Comparison of ENCODE assay signal across 23 mouse cellular contexts in genomic region chr15:80722366-80722765, GRCm38 (mm10). TPM values are rescaled to one million over a fixed set of nuclear protein-coding genes. Genes with fewer than 3 reads are reported as not detected.
DNase-seq lines count a peak whose midpoint lies in the region; ATAC-seq and TF ChIP-seq lines count a peak whose summit lies in the region.
"Had no signal": no experiment of that assay in that cellular context is flagged by ENCODE, and none has a peak within 500 bp of the region (broad histone marks: within the 10 kb centered on the region; RNA-seq: fewer than 3 reads in every experiment).

No protein-coding gene starts in this region.

- DNase-seq in hindbrain, postnatal 0 days (ENCODE audit: low spot score) = peak; percentile 22
- no peak for DNase-seq in hindbrain, embryonic 14.5 days (ENCODE audit: low spot score)
- peak; percentile 48 to 51 for DNase-seq in kidney, postnatal 4 days
- no peak for DNase-seq in kidney, postnatal 14 days
- no peak for DNase-seq in embryonic facial prominence, embryonic 14.5 days (ENCODE audit: low spot score)
- DNase-seq in right cerebral cortex, postnatal 10 days (ENCODE audit: low spot score in 2 of 2) = no peak
- DNase-seq: adrenal gland, postnatal 14 days; cerebellum, adult 9-10 months; forebrain, postnatal 0 days; heart, postnatal 36 days; lung, embryonic 14.5 days; lung, postnatal 36 days; right cerebral cortex, postnatal 25 days; spleen, adult 18-20 months had no signal

- no peaks in the 10 kb centered on the region for H3K27me3 ChIP-seq in forebrain, embryonic 13.5 days
- H3K27me3 ChIP-seq in forebrain, embryonic 15.5 days = no peaks in the 10 kb centered on the region
- H3K27me3 ChIP-seq in hindbrain, postnatal 0 days (ENCODE audit: insufficient read depth, low read length) = no peaks in the 10 kb centered on the region
- no peaks in the 10 kb centered on the region for H3K27me3 ChIP-seq in hindbrain, embryonic 14.5 days (ENCODE audit: control insufficient read depth, insufficient read depth, low read length)
- no peaks in the 10 kb centered on the region for H3K27me3 ChIP-seq in embryonic facial prominence, embryonic 14.5 days (replicated peaks; ENCODE audit: control insufficient read depth, insufficient read depth, low read length)
- H3K27me3 ChIP-seq: heart, embryonic 15.5 days; limb, embryonic 15.5 days; megakaryocyte, embryonic 14.5 days; midbrain, embryonic 15.5 days; neural tube, embryonic 12.5 days had no signal

- no peak overlapping the region for H3K4me3 ChIP-seq in forebrain, embryonic 13.5 days
- H3K4me3 ChIP-seq in forebrain, embryonic 15.5 days = no peak overlapping the region
- H3K4me3 ChIP-seq in hindbrain, postnatal 0 days (ENCODE audit: low read length) = no peak overlapping the region
- H3K4me3 ChIP-seq in hindbrain, embryonic 14.5 days (replicated peaks; ENCODE audit: low read length) = no peak overlapping the region
- no peak overlapping the region for H3K4me3 ChIP-seq in embryonic facial prominence, embryonic 14.5 days (ENCODE audit: low read depth, low read length)
- H3K4me3 ChIP-seq: heart, embryonic 15.5 days; limb, embryonic 15.5 days; megakaryocyte, embryonic 14.5 days; midbrain, embryonic 15.5 days; neural tube, embryonic 12.5 days had no signal

- WGBS in forebrain, embryonic 13.5 days = 32% methylated on average over 3 of the region's 3 CpGs
- 38% methylated on average over 3 of the region's 3 CpGs for WGBS in forebrain, embryonic 15.5 days
- 37% methylated on average over 3 of the region's 3 CpGs for WGBS in hindbrain, postnatal 0 days
- 54% methylated on average over 3 of the region's 3 CpGs for WGBS in hindbrain, embryonic 14.5 days
- 52% methylated on average over 3 of the region's 3 CpGs for WGBS in embryonic facial prominence, embryonic 14.5 days

- peaks cover 6% of the 10 kb centered on the region for H3K4me1 ChIP-seq in forebrain, embryonic 13.5 days
- H3K4me1 ChIP-seq in forebrain, embryonic 15.5 days = peaks cover 7% of the 10 kb centered on the region; the same call in 1 of the 2 replicates
- H3K4me1 ChIP-seq in hindbrain, postnatal 0 days (ENCODE audit: insufficient read depth, low read length) = no peaks in the 10 kb centered on the region
- H3K4me1 ChIP-seq in hindbrain, embryonic 14.5 days (replicated peaks; ENCODE audit: control insufficient read depth, insufficient read depth, low read length) = no peaks in the 10 kb centered on the region
- no peaks in the 10 kb centered on the region; the same call in 1 of the 2 replicates for H3K4me1 ChIP-seq in embryonic facial prominence, embryonic 14.5 days (ENCODE audit: control insufficient read depth, insufficient read depth, low read length)
- H3K4me1 ChIP-seq: midbrain, embryonic 15.5 days; neural tube, embryonic 12.5 days had no signal

- no peaks in the 10 kb centered on the region for H3K36me3 ChIP-seq in forebrain, embryonic 13.5 days (ENCODE audit: poor library complexity, severe bottlenecking)
- no peaks in the 10 kb centered on the region for H3K36me3 ChIP-seq in forebrain, embryonic 15.5 days
- no peaks in the 10 kb centered on the region for H3K36me3 ChIP-seq in hindbrain, postnatal 0 days (ENCODE audit: insufficient read depth, low read length)
- H3K36me3 ChIP-seq in hindbrain, embryonic 14.5 days (replicated peaks; ENCODE audit: control insufficient read depth, insufficient read depth) = no peaks in the 10 kb centered on the region
- no peaks in the 10 kb centered on the region for H3K36me3 ChIP-seq in embryonic facial prominence, embryonic 14.5 days (ENCODE audit: control insufficient read depth, insufficient read depth, low read length)
- H3K36me3 ChIP-seq: heart, embryonic 15.5 days; limb, embryonic 15.5 days; midbrain, embryonic 15.5 days; neural tube, embryonic 12.5 days had no signal

- no peak for TF ChIP-seq CTCF in hindbrain, postnatal 0 days (IDR thresholded peaks at IDR 0.05; ENCODE audit: low read depth)

- H3K4me2 ChIP-seq in forebrain, embryonic 13.5 days = no peak overlapping the region
- H3K4me2 ChIP-seq in forebrain, embryonic 15.5 days (replicated peaks) = no peak overlapping the region
- H3K4me2 ChIP-seq in hindbrain, postnatal 0 days (ENCODE audit: low read depth, low read length) = no peak overlapping the region
- H3K4me2 ChIP-seq in hindbrain, embryonic 14.5 days (replicated peaks) = no peak overlapping the region
- no peak overlapping the region for H3K4me2 ChIP-seq in embryonic facial prominence, embryonic 14.5 days (ENCODE audit: low read depth, low read length)
- H3K4me2 ChIP-seq: heart, embryonic 15.5 days; limb, embryonic 15.5 days; lung, embryonic 14.5 days; midbrain, embryonic 15.5 days; neural tube, embryonic 12.5 days had no signal

- no peaks in the 10 kb centered on the region for H3K9me3 ChIP-seq in forebrain, embryonic 13.5 days (replicated peaks)
- no peaks in the 10 kb centered on the region for H3K9me3 ChIP-seq in forebrain, embryonic 15.5 days
- H3K9me3 ChIP-seq in hindbrain, postnatal 0 days (ENCODE audit: low read length) = no peaks in the 10 kb centered on the region
- no peaks in the 10 kb centered on the region for H3K9me3 ChIP-seq in hindbrain, embryonic 14.5 days (ENCODE audit: control insufficient read depth, low read length)
- no peaks in the 10 kb centered on the region for H3K9me3 ChIP-seq in embryonic facial prominence, embryonic 14.5 days (ENCODE audit: control insufficient read depth, low read length)
- H3K9me3 ChIP-seq: heart, embryonic 15.5 days; limb, embryonic 15.5 days; megakaryocyte, embryonic 14.5 days; midbrain, embryonic 15.5 days; neural tube, embryonic 12.5 days had no signal

- no peak for ATAC-seq in forebrain, embryonic 13.5 days
- ATAC-seq in forebrain, embryonic 15.5 days (replicated peaks) = no peak
- ATAC-seq in hindbrain, postnatal 0 days = no peak
- ATAC-seq in hindbrain, embryonic 14.5 days (ENCODE audit: low FRiP score) = no peak; the same call in 1 of the 2 replicates
- ATAC-seq in embryonic facial prominence, embryonic 14.5 days (ENCODE audit: low read depth) = no peak
- ATAC-seq: forebrain, postnatal 0 days; intestine, postnatal 0 days; midbrain, embryonic 15.5 days had no signal

- 0 out of 2 replicates have a peak overlapping the region, but pooled peaks have one; percentile 23 for H3K9ac ChIP-seq in forebrain, embryonic 13.5 days
- H3K9ac ChIP-seq in forebrain, embryonic 15.5 days (replicated peaks) = no peak overlapping the region
- no peak overlapping the region for H3K9ac ChIP-seq in hindbrain, postnatal 0 days (replicated peaks; ENCODE audit: low read length)
- no peak overlapping the region for H3K9ac ChIP-seq in hindbrain, embryonic 14.5 days
- H3K9ac ChIP-seq in embryonic facial prominence, embryonic 14.5 days (ENCODE audit: low read depth, low read length) = no peak overlapping the region
- H3K9ac ChIP-seq: forebrain, postnatal 0 days; heart, embryonic 15.5 days; limb, embryonic 15.5 days; liver, embryonic 14.5 days; lung, embryonic 14.5 days; midbrain, embryonic 15.5 days; neural tube, embryonic 12.5 days had no signal

- H3K27ac ChIP-seq in forebrain, embryonic 13.5 days = no peak overlapping the region
- no peak overlapping the region for H3K27ac ChIP-seq in forebrain, embryonic 15.5 days (replicated peaks)
- H3K27ac ChIP-seq in hindbrain, postnatal 0 days = no peak overlapping the region
- H3K27ac ChIP-seq in hindbrain, embryonic 14.5 days = no peak overlapping the region
- 0 out of 2 replicates have a peak overlapping the region, but pooled peaks have one; percentile 10 for H3K27ac ChIP-seq in embryonic facial prominence, embryonic 14.5 days (replicated peaks; ENCODE audit: low read depth, low read length)
- H3K27ac ChIP-seq: heart, embryonic 15.5 days; limb, embryonic 15.5 days; liver, embryonic 14.5 days; midbrain, embryonic 15.5 days; neural tube, embryonic 12.5 days had no signal

RNA-seq across cellular contexts. Expression of gene Tnrc6b, which starts 11.3 kb away (rescaled TPM):
- polyA plus RNA-seq in forebrain, embryonic 13.5 days (2015; fragmentation: Nextera tagmentation; extraction: Ambion mirVana) = 37.2 and 41.0 TPM in 2 replicates
- 34.2 and 35.2 TPM in 2 replicates for polyA plus RNA-seq in forebrain, embryonic 15.5 days (2015; fragmentation: Nextera tagmentation; extraction: Ambion mirVana)
- 27.2 and 33.5 TPM in 2 replicates for total RNA-seq in hindbrain, postnatal 0 days (2014; rRNA removed)
- 30.8 and 32.2 TPM in 2 replicates for polyA plus RNA-seq in hindbrain, postnatal 0 days (2015; fragmentation: Nextera tagmentation; extraction: Ambion mirVana)
- 19.0 and 27.9 TPM in 2 replicates for polyA plus RNA-seq in hindbrain, embryonic 14.5 days (2014; fragmentation: Nextera tagmentation; extraction: Ambion mirVana)
- 12.5 and 16.1 TPM in 2 replicates for polyA plus RNA-seq in embryonic facial prominence, embryonic 14.5 days (2014; fragmentation: Nextera tagmentation; extraction: Ambion mirVana)

RNA-seq across cellular contexts. Expression of gene Fam83f, which starts 50.7 kb away (rescaled TPM):
- 0.09 TPM in 1 of 2 replicates, not detected in the other for polyA plus RNA-seq in forebrain, embryonic 13.5 days (2015; fragmentation: Nextera tagmentation; extraction: Ambion mirVana)
- polyA plus RNA-seq in forebrain, embryonic 15.5 days (2015; fragmentation: Nextera tagmentation; extraction: Ambion mirVana) = 0.05 and 0.15 TPM in 2 replicates
- 0.90 and 0.94 TPM in 2 replicates for total RNA-seq in hindbrain, postnatal 0 days (2014; rRNA removed)
- polyA plus RNA-seq in hindbrain, postnatal 0 days (2015; fragmentation: Nextera tagmentation; extraction: Ambion mirVana) = 0.21 and 0.33 TPM in 2 replicates
- polyA plus RNA-seq in hindbrain, embryonic 14.5 days (2014; fragmentation: Nextera tagmentation; extraction: Ambion mirVana) = 0.07 and 0.20 TPM in 2 replicates
- polyA plus RNA-seq in embryonic facial prominence, embryonic 14.5 days (2014; fragmentation: Nextera tagmentation; extraction: Ambion mirVana) = 2.2 and 2.9 TPM in 2 replicates

Comparison
In these comparisons a context has a peak if more than half of its experiments do, and no peak if none do; other contexts are left out.
1. DNase-seq: peak in hindbrain, postnatal 0 days (single experiment) and kidney, postnatal 4 days (2 of 2); none in hindbrain, embryonic 14.5 days (single experiment), kidney, postnatal 14 days (single experiment), embryonic facial prominence, embryonic 14.5 days (single experiment) and right cerebral cortex, postnatal 10 days (0 of 2).